Mouse (Mus musculus) liver, embryonic 11.5 days (tissue): Measurements from ENCODE around the gene Gch1. TPM values are rescaled to one million over a fixed set of nuclear protein-coding genes. Genes with fewer than 3 reads are reported as not detected.

Source experiments
- ATAC-seq: fragments of 200-750 bp; cut with Nextera tagmentation; replicated peaks from 2 replicates; pipeline ENCODE4 v1.8.0; 2017; ENCODE audit warnings: moderate number of reproducible peaks, mild to moderate bottlenecking, moderate TSS enrichment, moderate library complexity; ENCODE audit not compliant: low FRiP score
- DNase-seq: peaks from one replicate; pipeline ENCODE4 v3.0.0-alpha.2; 2017; ENCODE audit warnings: low spot score
- H3K27ac ChIP-seq: fragments of 300-500 bp; sonication (generic); 2 replicates; pipeline ENCODE4 v1.5.1; 2014; ENCODE audit warnings: mild to moderate bottlenecking, low read depth, low read length, control low read depth
- H3K27me3 ChIP-seq: fragments of 300-500 bp; sonication (generic); replicated peaks from 2 replicates; pipeline ENCODE4 v1.6.1; 2014; ENCODE audit warnings: low read length, mixed read lengths; ENCODE audit not compliant: control insufficient read depth, insufficient read depth
- H3K36me3 ChIP-seq: fragments of 300-500 bp; sonication (generic); 2 replicates; pipeline ENCODE4 v1.6.1; 2014; ENCODE audit warnings: mild to moderate bottlenecking, low read length, moderate library complexity, mixed read lengths; ENCODE audit not compliant: control insufficient read depth, insufficient read depth
- H3K4me1 ChIP-seq: fragments of 300-500 bp; sonication (generic); replicated peaks from 2 replicates; pipeline ENCODE4 v1.6.1; 2014; ENCODE audit warnings: low read length, mixed read lengths; ENCODE audit not compliant: control insufficient read depth, insufficient read depth
- H3K4me2 ChIP-seq: fragments of 300-500 bp; sonication (generic); 2 replicates; pipeline ENCODE4 v1.6.1; 2014; ENCODE audit warnings: mild to moderate bottlenecking, control low read depth, moderate library complexity
- H3K4me3 ChIP-seq: fragments of 300-500 bp; sonication (generic); 2 replicates; pipeline ENCODE4 v1.5.1; 2014; ENCODE audit warnings: low read depth, low read length, control low read depth
- H3K9ac ChIP-seq: fragments of 300-500 bp; sonication (generic); 2 replicates; pipeline ENCODE4 v1.6.1; 2014; ENCODE audit warnings: low read depth, low read length, control low read depth
- H3K9me3 ChIP-seq: fragments of 300-500 bp; sonication (generic); 2 replicates; pipeline ENCODE4 v1.6.1; 2016; ENCODE audit warnings: low read length, inconsistent platforms, mixed read lengths; ENCODE audit not compliant: control insufficient read depth
- WGBS: fragments of 180-500 bp; shearing (Covaris S2); extraction: QIAGEN DNeasy Blood & Tissue Kit; methylation state at CpG from one replicate; pipeline ENCODE4 v1.1.7; 2014; 5-methylcytosine and 5-hydroxymethylcytosine counted together
- polyA plus RNA-seq: library from polyadenylated mRNA; unstranded; fragments of >200 nt; fragmentation: Nextera tagmentation; extraction: Ambion mirVana; gene quantifications from 2 replicates; pipeline ENCODE4 v1.2.1, GENCODE M21; 2014

Gch1 gene
- polyA plus RNA-seq, 1 experiment from 2014 or later, result 3.4 TPM

- no peaks in the 10 kb centered on the region for H3K27me3 ChIP-seq
- no peak overlapping the region for H3K9ac ChIP-seq
- H3K9me3 ChIP-seq, result no peaks in the 10 kb centered on the region
- DNase-seq, result no peak
- 51% methylated on average over 19 of the region's 19 CpGs for WGBS
- H3K4me1 ChIP-seq, result 0 out of 2 replicates have a peak, but pooled peaks cover 3% of the 10 kb centered on the region
- no peak for ATAC-seq
- H3K4me2 ChIP-seq, result peak overlapping the region; percentile 39
- no peaks in the 10 kb centered on the region for H3K36me3 ChIP-seq
- H3K27ac ChIP-seq, result no peak overlapping the region
- H3K4me3 ChIP-seq, result no peak overlapping the region
These were observed 84.7 kb downstream of the Gch1 start for GRCm38 (mm10) chr14:47104246-47105173.

Other genes with a start within 250 kb of the Gch1 start
- 65.7 and 68.8 TPM in 2 replicates for gene Wdhd1, start 87.4 kb upstream of the Gch1 start, polyA plus RNA-seq
- gene Socs4, start 87.5 kb upstream of the Gch1 start, polyA plus RNA-seq, result 4.6 and 4.8 TPM in 2 replicates
- gene Mapk1ip1l, start 108.9 kb upstream of the Gch1 start, polyA plus RNA-seq, result 84.7 and 88.8 TPM in 2 replicates
- 21.2 and 21.6 TPM in 2 replicates for gene Lgals3, start 178.3 kb upstream of the Gch1 start, polyA plus RNA-seq
- 71.1 and 71.7 TPM in 2 replicates for gene Dlgap5, start 229.0 kb upstream of the Gch1 start, polyA plus RNA-seq